Mouse (Mus musculus): ENCODE data around the gene Chrnb2. TPM values are rescaled to one million over a fixed set of nuclear protein-coding genes. Genes with fewer than 3 reads are reported as not detected.
"Not testable (repeated sequence)": the region's sequence is repeated elsewhere in the genome, so short reads cannot be mapped to it uniquely, and the experiment has no call there.

Chrnb2 gene
- 1 to 10 TPM; 1.2 to 2.4 (median 1.9) TPM for polyA plus RNA-seq (2017; shearing (Covaris generic))

DNA sequence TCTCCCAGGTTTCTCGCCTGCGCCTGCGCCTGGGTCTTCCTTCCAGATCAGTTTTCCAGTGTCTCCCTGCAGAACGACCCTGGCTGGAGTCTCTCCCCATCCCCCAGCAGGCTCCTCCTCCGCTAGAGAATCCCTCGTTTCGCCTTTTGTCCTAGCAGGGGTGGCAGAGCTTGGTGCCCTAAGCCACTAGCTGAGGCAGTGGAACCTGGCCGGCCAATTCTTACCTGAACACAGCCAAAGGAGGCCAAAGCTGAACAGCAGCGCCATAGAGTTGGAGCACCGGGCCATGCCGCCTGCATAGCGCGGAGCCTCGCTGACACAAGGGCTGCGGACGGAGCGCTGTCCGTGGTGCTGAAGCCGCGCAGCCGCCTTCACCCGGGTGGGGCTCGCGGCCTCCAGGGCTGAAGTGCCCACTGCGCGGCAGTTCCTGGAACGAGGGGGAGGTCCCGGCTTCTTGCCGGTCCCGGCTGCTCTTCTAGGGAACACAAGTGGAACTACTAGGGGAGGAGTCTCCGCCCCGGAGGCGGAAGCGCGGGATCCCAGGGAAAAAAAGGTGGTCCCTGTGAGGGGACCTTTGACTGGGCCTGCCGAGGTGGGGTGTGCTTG lies at the start of gene Chrnb2:
Gene Chrnb2 (minus strand): TSS at position 514 of the 606 bp plus-strand sequence.
- peak; percentile 60 for ATAC-seq

DNA sequence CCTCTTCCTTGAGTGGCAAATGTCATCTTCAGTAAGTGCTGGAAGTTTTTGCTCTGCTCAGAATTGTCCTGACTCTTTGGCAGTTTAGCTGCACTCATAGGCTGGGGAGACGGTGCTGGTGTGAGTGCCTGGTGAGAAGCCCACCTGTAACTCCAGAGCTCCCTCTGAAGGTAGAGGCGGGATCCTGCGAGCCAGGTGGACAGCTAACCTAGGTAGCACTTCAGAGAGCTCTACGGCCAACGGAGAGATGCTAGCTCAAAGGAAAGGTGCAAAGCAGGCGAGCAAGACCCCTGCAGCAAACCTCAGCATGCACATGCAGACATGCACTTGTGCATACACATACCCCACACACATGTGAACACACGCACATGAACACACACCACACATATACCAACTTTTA lies 49.6 kb upstream of the Chrnb2 start:
- ATAC-seq: no peak

DNA sequence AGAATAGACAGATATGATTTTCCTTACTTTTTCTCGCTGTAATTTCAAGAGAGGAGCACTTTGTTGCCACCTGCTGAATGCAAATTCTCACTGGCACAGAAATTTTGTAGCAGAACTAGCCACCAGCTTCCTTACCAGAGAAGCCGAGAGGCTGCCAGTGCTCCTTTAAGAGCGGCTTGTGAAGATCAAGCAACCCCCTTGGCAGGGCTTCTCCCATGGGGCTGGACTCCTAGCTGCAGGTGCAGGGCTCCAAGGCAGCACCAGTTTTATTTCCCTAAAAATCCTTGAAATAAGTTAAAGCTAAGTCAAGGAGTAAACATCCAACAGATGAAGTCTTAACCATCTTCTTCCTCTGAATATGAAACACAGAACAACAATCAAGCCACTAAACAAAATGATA lies 47.7 kb upstream of the Chrnb2 start:
- ATAC-seq: no peak

DNA sequence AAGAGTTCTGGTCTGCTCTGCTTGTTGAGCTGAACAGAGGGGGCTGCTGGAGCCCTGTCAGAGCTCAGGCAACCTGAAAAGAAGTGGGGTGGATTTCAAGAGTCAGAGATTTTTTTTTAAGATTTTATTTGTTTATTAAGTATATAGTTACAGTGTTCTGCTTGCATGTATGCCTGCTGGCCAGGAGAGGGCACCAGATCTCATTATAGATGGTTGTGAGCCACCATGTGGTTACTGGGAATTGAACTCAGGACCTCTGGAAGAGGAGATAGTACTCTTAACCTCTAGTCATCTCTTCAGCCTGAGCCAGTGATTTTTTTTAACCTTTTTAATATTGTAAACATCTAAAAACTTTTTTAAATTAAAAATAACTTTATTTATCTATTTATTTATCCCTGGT lies 46.4 kb upstream of the Chrnb2 start:
- ATAC-seq: no peak

DNA sequence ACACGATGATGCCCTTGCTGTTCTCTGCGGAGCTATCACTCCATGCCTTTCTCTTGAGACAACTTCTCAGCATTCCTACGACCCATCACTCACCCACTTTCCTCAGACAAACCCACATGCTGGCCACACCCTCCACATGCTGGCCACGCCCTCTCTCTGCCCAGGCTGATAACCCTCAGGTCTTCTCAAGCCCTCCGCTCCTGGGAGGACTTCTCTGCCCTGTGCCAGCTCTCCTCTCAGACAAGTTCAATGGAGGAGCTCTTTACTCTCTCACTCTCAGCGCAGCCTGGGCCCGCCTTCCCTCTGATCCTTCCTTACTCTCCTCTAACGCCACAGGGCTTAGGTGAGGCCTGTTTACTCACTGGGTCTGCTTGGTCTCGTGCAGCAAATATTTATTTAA lies 44.2 kb upstream of the Chrnb2 start:
- no peak for ATAC-seq

DNA sequence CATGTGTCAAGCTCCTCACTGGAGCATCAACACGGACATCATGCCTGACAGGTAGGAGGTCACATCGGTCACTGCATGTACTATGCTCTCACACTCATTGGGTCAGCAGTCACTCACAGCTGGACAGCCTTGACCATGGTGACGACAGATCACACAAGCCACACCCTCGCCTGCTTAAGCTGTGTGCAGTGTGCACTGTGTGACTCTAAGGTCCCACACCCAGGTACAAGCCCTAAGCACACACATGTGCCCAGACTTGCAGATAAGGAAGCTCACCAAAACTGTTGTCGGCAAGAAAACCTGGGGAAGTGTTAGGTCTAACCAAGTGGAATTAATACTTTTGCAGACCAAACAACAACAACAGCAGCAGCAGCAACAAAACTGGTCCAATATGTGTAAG lies 43.4 kb upstream of the Chrnb2 start:
- ATAC-seq: no peak

DNA sequence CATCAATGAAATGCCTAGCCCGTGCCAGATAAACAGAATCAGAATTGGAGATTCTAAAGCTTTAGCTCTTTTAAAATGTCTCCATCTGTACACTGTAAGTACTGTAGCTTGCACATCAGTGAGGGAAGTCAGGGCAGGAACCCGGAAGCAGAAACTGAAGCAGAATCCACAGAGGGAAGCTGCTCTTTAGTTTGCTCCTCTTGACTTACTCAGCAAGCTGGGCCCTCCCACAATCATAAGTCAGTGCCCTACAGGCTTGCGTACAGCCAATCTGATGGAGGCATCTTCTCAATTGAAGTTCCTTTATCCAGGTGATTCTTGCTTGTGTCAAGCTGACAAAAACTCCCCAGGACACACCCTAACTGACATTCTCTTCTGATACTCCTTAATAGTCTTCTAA lies 42.7 kb upstream of the Chrnb2 start:
- no peak for ATAC-seq

DNA sequence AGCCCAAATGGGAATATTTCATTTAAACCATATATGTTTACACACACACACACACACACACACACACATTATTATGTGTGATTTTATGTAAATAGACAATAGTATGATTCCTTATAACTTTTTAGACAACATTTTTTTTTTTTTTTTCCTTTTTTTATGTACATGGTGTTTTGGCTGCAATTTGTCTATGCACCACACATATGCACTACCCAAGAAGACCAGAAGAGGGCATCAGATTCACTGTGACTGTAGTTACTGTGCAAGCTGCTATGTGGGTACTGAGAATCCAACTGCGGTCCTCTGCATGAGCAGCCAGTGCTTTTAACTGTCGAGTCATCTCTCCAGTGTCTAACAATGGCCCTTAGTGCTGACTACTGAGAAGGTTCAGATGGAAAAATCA lies 42.3 kb upstream of the Chrnb2 start:
- no peak for ATAC-seq

DNA sequence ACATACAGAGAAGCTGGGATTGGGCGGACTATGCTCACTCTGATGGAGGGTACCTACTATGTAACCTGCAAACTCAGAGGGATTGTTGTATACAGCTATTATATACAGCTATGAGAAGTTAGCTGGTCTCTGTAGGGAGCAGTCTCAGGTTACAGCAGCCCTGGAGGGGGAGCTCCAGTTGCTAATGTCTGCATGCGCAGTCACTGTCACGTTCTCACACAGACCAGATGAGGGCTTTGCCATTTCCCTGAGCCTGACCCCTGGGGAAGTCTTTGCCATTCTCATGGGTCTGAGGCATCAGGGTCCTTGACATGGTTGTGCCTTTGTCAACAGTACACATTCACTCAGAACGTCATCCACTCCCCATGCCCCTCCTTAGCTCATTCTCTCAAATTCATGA lies 40.7 kb upstream of the Chrnb2 start:
- no peak for ATAC-seq

DNA sequence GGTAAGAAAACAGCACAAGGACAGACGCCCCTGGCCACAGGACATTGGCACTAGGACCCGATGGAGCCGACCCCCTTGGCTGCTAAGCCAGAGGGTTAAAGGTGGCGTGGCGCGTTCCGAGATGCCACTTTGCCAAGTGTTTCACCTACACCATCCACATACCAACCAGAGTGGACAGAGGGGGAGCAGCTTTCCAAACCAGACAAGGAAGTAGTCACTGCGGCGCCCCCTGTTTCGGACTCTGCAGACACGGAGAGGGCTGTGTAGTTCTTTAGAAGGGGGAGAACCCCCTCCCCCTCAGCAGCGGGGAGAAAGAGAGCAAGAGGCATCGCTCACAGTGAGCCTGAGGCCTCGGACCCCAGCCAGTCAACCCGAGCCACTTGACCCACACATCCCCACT lies 38.4 kb upstream of the Chrnb2 start:
- ATAC-seq: no peak

DNA sequence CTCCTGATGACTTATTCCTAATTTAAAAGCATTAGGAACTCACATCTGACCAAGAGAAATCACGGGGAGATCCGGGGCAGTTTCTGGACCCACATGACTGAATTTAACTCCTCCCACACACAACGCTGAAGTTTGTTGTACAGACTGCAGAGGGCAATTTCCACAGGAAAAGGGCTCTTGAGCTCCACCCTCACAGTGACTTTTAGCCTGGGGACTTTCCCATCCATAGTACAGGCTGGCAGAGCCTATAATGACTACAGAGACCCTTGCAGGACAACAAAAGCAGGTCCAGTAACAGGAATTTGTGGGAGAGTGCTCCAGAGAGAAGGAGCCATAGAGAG lies 37.0 kb upstream of the Chrnb2 start:
- ATAC-seq: peak; percentile 99

DNA sequence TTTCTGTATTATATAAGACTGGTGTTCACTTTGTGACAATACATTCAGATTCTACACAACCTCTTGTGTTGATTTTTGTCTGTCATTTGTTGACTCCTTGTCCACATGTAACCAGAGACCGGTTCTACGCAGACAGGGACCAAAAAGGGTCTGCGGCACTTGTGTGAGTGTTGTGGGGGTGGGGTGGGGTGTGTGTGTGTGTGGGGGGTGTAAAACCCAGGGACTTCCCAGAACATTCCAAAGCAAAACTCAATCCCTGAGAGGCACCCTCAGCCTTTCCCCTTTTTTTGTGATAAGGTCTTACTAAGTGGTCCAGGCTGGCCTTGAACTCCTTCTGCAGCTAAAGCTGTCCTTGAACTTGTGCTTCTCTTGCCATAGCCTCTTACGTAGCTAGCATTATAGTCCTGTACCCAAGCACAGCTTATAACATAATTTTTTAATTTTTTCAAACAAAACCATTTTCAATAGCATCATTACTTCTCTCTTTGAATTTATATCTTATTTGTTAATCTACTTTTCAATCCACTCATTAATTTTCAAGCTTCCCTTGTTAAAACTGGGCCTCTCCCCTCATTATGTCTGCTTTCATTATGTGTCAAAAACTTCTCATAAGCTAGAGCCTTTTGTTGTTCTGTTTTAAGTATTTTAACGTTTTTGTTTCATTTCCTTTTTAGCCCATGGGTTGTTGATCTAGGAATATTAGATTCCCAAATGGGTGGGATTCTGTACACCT lies 36.5 kb upstream of the Chrnb2 start:
- peak; percentile 54 for ATAC-seq

DNA sequence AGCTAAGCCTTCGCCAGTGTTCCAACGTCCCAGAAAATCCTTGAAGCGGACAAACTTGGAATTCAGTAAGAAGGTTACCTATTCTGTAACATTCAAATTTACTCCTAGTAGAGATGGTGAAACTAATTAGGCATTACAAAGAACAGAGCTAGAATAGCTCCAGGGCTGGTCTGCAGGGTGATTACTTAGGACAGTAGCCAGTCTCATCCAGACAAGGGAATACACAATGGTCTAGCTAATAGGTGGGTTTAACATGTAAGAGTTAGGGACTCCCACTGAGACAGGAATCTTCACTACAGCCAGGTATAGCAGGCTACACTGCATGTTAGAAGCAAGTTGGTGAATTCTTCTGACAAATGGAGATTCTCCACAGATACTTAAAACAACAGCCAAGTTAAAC lies 35.6 kb upstream of the Chrnb2 start:
- ATAC-seq: not testable (repeated sequence)

DNA sequence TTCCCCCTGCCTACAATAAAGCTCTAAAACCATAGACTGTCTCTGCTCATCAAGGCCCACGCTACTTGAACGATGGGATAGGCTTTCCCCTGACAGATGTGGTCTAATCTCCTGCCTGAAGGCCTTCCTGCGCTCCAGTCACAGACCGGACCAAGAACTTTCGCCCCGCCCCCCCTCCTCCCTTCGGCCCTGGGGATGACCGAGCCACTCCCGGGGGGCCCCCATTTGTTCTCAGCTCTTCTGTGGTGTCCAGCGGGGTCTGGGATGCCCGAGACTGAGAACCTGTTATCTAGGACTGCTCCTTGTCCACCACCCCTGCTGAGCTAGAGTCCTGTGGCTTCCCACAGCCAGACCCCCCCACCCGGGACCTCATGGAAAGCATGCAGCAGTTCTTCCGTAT lies 35.0 kb upstream of the Chrnb2 start:
- no peak for ATAC-seq

DNA sequence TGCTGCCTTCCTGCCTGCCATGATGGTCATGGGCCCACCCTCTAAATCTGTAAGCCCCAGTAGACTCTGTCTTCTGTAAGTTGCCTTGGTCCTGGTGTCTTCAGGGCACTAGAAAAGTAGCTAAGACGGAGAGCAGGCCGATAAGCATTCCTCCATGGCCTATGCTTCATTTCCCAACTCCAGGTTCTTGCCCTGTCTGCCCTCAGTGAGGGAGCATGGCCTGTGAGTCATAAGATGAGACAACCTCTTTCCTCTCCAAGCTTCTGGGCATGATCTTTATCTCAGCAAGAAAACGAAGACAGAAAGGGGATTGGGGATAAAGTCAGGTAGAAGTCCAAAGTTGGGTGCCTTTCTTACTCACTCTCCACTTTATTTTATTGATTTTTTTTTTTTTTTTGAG lies 34.1 kb upstream of the Chrnb2 start:
- ATAC-seq: no peak

DNA sequence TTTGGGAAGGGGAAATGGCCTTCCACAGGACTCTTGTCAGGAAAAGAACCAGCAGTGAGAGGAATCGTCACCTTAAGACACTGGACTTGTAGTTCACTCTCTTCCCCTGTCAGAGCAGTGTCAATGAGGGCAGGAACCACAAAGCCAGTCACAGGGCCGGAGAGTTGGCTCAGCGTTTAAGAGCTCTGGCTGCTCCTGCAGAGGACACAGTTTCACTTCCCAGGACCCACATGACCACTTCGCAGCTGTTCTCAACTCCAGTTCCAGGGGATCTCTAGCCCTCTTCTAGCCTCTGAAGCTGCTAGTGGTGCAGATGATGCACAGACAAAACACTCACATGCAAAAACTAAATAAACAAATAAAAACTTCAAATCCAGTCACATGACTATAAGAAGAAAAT lies 31.9 kb upstream of the Chrnb2 start:
- no peak for ATAC-seq

DNA sequence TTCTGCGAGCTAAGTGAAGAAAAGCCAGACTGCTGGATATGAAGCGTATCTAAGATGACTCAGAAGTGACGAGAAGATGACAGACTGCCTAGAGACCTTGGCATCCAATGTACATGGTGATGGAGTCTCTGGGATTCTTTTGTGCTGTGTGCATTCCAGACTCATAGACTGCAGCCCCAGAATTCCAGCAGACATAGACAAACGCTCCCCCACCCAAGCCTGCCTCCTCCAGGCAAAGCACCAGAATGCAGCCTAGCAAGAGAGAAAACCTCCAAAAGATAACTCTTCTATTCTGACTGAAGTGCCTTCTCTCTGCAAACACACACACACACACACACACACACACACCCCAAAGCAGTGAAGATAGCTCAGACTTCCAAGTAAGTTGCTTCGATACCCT lies 31.3 kb upstream of the Chrnb2 start:
- no peak for ATAC-seq

DNA sequence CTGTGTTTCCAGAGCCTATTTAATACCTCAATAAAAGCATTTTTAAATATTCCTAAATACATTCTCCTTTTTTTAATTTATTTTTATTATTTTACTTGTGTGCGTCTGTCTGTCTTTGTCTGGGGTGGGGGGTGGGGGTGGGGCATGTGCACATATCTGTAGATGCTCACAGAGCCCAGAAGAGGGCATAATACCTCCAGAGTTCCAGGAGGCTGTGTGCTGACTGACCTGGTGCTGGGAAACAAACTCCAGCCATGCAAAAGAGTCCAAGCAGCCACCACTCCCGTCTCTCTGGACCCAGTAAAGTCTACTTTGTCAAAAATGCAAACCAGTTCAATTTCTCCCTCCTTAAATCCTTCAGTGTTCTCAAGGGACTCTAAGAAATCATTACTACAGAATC lies 30.2 kb upstream of the Chrnb2 start:
- ATAC-seq: no peak

DNA sequence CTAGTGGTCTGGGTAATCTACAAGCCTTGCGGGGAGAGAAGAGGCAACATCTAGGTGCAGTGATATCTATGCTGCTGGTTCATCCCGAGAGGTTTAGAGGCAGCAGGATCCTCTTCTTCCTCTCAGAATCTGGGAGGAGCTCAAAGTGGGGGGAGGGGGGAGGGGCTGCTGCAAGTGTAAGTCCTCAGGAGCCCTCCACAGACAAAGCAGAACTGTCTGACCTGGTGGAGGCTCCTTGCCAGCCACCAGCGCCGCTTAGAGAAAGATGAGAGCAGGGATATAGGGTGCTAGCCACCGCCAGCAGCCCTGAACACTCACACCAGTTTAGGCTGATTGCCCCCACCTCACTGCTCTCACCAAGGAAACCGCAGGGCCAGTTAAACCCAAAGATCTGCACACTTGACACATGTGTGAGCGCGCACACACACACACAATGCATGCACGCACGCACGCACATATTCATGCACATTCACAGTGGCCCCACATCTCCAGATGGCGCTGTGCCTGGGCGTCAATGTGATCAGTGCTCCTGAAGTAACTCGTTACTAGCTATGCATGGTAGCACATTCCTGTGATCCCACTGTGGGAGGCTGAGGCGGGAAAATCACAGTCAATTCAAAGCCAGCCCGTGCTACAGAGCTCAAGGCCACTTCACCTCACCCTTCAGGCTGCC lies 24.4 kb upstream of the Chrnb2 start:
- ATAC-seq: no peak

DNA sequence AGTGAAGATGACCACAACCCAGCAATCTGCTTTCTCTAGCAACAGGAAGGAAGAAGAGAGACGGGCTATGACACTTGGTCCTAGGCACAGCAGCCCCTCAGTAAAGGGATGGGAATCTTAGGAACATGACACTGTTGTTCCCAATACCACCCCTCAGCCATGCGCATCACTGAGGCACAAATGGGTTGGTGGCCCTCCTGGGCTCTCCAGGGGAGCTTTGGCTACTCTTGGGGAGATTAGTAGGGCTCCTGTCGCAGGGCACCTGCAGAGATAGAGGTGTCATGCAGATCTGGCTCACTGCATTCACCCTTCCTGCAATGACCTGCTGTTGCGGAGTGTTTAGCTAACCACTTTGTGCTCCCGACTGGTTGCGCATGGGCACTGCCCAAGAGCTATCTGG lies 21.8 kb upstream of the Chrnb2 start:
- ATAC-seq: no peak

DNA sequence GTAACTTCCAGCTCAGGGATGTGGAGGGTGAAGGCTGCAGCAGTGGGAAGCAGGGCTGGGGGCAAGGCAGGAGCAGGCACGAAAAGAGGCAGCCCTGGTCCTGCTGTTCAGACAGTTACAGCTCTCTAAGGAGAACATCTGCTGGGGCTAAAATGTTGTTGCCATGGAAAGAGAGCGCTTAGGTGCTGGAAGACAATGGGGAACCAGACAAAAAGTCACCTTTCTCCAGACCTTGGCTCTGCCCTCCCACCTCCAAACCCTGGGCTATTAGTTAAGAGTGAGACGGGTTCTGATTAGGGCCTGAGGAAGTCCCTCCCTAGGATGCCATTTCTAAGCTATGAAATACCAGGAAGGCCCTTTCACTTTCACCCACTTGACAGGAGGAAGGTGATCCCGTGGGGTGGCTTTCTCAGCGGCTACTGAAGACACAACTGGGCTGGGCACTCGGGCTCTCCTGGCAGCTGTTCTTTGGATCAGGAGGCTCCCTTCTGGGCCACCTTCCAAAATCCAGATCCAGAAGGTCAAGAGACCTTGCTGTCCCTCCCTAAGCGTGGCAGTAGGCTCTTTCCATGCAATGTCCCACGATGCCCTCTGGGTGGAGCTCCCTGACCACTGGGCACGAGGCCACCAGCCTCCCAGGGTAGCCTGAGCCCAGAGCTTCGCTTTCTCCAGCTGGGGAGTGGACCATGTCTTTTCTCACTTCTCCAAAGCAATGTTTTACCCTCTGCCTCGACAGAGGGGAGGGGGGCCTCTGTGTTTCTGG lies 20.7 kb upstream of the Chrnb2 start:
- peak; percentile 61 for ATAC-seq

DNA sequence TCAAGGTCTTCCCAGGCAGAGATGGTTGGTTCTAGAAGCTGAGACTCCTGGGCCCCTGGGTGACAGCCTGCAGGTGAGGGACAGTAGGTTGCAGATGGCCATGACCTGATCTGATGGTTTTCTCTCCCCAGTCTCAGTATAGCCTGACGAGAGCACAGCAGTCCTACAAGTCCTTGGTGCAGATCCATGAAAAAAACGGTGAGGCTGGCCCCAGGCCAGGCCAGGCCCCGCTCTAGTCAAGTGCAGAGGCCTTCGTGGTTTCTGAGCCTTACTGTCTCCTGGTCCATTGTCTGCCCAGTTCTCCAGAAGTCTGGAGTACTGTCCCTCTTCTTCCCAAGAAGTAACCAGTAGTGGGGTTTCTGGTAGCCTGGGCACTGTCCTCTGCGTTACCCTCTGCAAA lies 17.2 kb upstream of the Chrnb2 start:
- no peak for ATAC-seq

DNA sequence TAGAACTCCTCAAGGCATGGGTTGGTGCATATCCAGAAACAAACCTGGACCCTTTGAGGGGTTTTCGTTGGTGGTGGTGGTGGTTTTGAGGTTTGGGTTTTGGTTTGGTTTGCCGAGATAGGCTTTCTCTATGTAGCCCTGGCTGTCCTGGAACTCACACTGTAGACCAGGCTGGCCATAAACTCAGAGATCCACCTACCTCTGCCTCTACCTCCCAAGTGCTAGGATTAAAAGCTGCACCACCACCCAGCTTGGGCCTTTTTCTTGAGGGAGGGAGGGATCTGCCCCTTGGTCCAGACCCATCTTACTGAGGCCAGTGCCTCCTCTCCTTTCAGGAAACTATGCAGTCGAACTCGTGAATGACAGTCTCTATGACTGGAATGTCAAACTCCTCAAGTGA lies 15.7 kb upstream of the Chrnb2 start:
- no peak for ATAC-seq

DNA sequence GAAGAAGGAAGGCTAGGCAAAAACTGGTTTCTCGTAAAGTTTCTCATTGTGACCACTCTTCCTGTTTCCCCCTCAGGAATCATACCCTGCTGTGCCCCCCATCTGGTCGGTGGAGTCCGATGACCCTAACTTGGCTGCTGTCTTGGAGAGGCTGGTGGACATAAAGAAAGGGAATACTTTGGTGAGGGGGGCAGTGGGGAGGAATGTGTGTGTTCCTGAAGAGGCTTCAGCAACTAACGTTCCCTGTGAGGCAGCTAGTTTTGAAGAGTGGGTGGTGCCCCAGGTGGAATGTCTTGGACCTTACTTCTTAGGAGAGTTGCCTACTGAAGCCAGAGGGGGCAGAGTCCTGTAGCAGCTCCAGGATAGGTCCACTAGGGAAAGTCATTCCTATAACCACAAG lies 11.6 kb upstream of the Chrnb2 start:
- no peak for ATAC-seq

Measured in inflammation-experienced regulatory T-cells, adult 6 months (primary cell).